Mouse (Mus musculus) neural tube, embryonic 12.5 days (tissue): ENCODE results near the gene Hoxd12. TPM values are rescaled to one million over a fixed set of nuclear protein-coding genes. Genes with fewer than 3 reads are reported as not detected.
A peak's percentile ranks its signal among the peaks of the same experiment; 100 is the strongest.

Experiments
- ATAC-seq: fragments of 200-750 bp; cut with Nextera tagmentation; 2 replicates; pipeline ENCODE4 v1.8.0; 2017; ENCODE audit warnings: low read depth, mild to moderate bottlenecking, moderate TSS enrichment, moderate library complexity; ENCODE audit not compliant: low FRiP score
- H3K27ac ChIP-seq: fragments of 300-500 bp; sonication (generic); 2 replicates; pipeline ENCODE4 v1.5.1; 2016
- H3K27me3 ChIP-seq: fragments of 300-500 bp; sonication (generic); replicated peaks from 2 replicates; pipeline ENCODE4 v1.6.1; 2016; ENCODE audit warnings: mild to moderate bottlenecking
- H3K36me3 ChIP-seq: fragments of 300-500 bp; sonication (generic); 2 replicates; pipeline ENCODE4 v1.6.1; 2016; ENCODE audit warnings: mild to moderate bottlenecking
- H3K4me1 ChIP-seq: fragments of 300-500 bp; sonication (generic); 2 replicates; pipeline ENCODE4 v1.6.1; 2016
- H3K4me2 ChIP-seq: fragments of 300-500 bp; sonication (generic); replicated peaks from 2 replicates; pipeline ENCODE4 v1.6.1; 2016; ENCODE audit warnings: mild to moderate bottlenecking
- H3K4me3 ChIP-seq: fragments of 300-500 bp; sonication (generic); 2 replicates; pipeline ENCODE4 v1.5.1; 2016
- H3K9ac ChIP-seq: fragments of 300-500 bp; sonication (generic); 2 replicates; pipeline ENCODE4 v1.6.1; 2016; ENCODE audit warnings: mild to moderate bottlenecking
- H3K9me3 ChIP-seq: fragments of 300-500 bp; sonication (generic); 2 replicates; pipeline ENCODE4 v1.6.1; 2016; ENCODE audit warnings: mild to moderate bottlenecking
- whole genome bisulfite sequencing: fragments of 180-500 bp; shearing (Covaris S2); methylation state at CpG from one replicate; pipeline ENCODE4 v1.1.7; 2016; 5-methylcytosine and 5-hydroxymethylcytosine counted together
- polyA plus RNA-seq: library from polyadenylated mRNA; unstranded; fragments of >200 nt; fragmentation: Nextera tagmentation; extraction: Ambion mirVana; gene quantifications from 2 replicates; pipeline ENCODE4 v1.2.1, GENCODE M21; 2016

Gene Hoxd12
- polyA plus RNA-seq, 1 experiment from 2014 or later: 4.1 TPM

- H3K4me2 ChIP-seq: peak overlapping the region; percentile 96
These were observed 28.0 kb downstream of the Hoxd12 start for GRCm38 (mm10) chr2:74702820-74703219.

GRCm38 (mm10) chr2:74703317-74703716 lies 28.5 kb downstream of the Hoxd12 start:
- Histone ChIP-seq H3K9me3 (no peaks in the 10 kb centered on the region), H3K4me2 (peak overlapping the region; percentile 96), H3K27me3 (peaks cover 24% of the 10 kb centered on the region), H3K4me3 (peak overlapping the region; percentile 78; the same call in 1 of the 2 replicates), H3K4me1 (peaks cover 32% of the 10 kb centered on the region), H3K27ac (peak overlapping the region; percentile 100), H3K36me3 (no peaks in the 10 kb centered on the region), H3K9ac (peak overlapping the region; percentile 98)
- WGBS: 9% methylated on average over 10 of the region's 10 CpGs
- ATAC-seq: no peak

More at GRCm38 (mm10) chr2:74702820-74703219, 28.0 kb downstream of the Hoxd12 start:
- H3K27me3 ChIP-seq: peaks cover 27% of the 10 kb centered on the region
- no peaks in the 10 kb centered on the region for H3K9me3 ChIP-seq
- no peak overlapping the region for H3K4me3 ChIP-seq
- no peak for ATAC-seq
- H3K9ac ChIP-seq: peak overlapping the region; percentile 30; the same call in 1 of the 2 replicates
- no peaks in the 10 kb centered on the region for H3K36me3 ChIP-seq
- H3K27ac ChIP-seq: no peak overlapping the region
- 14% methylated on average over 6 of the region's 6 CpGs for WGBS
- peaks cover 31% of the 10 kb centered on the region for H3K4me1 ChIP-seq

GRCm38 (mm10) chr2:74703720-74704392 lies 29.0 kb downstream of the Hoxd12 start:
- Histone ChIP-seq H3K9me3 (no peaks in the 10 kb centered on the region), H3K4me2 (peak overlapping the region; percentile 96), H3K27ac (peak overlapping the region; percentile 100), H3K4me3 (peak overlapping the region; percentile 78), H3K27me3 (peaks cover 24% of the 10 kb centered on the region), H3K4me1 (peaks cover 35% of the 10 kb centered on the region), H3K9ac (peak overlapping the region; percentile 98), H3K36me3 (no peaks in the 10 kb centered on the region)
- peak; percentile 7; the same call in 1 of the 2 replicates for ATAC-seq
- 2% methylated on average over 26 of the region's 26 CpGs for WGBS

GRCm38 (mm10) chr2:74704393-74704998 lies 29.7 kb downstream of the Hoxd12 start, which contains the start of gene Hoxd8:
Gene Hoxd8 (plus strand): TSS chr2:74704615.
- 1% methylated on average over 52 of the region's 52 CpGs for WGBS
- Histone ChIP-seq H3K4me1 (peaks cover 41% of the 10 kb centered on the region), H3K4me3 (peak within 1 kb of the TSS; percentile 78), H3K36me3 (no peaks in the 10 kb centered on the region), H3K27me3 (peaks cover 19% of the 10 kb centered on the region), H3K9me3 (no peaks in the 10 kb centered on the region), H3K4me2 (peak within 1 kb of the TSS; percentile 96), H3K27ac (peak within 1 kb of the TSS; percentile 100), H3K9ac (peak within 1 kb of the TSS; percentile 98)
- ATAC-seq: peak; percentile 62

- Histone ChIP-seq H3K27ac (peak overlapping the region; percentile 100), H3K9me3 (no peaks in the 10 kb centered on the region), H3K4me1 (peaks cover 45% of the 10 kb centered on the region), H3K4me2 (peak overlapping the region; percentile 96), H3K9ac (peak overlapping the region; percentile 98), H3K36me3 (no peaks in the 10 kb centered on the region), H3K27me3 (peaks cover 13% of the 10 kb centered on the region), H3K4me3 (peak overlapping the region; percentile 78)
- ATAC-seq: peak; percentile 7
- WGBS: under 1% methylated on average over 51 of the region's 66 CpGs
These were observed 30.2 kb downstream of the Hoxd12 start for GRCm38 (mm10) chr2:74704999-74705466.

GRCm38 (mm10) chr2:74705467-74706089 lies 30.8 kb downstream of the Hoxd12 start:
- Histone ChIP-seq H3K9me3 (no peaks in the 10 kb centered on the region), H3K27ac (peak overlapping the region; percentile 100), H3K4me1 (peaks cover 45% of the 10 kb centered on the region), H3K4me2 (peak overlapping the region; percentile 96), H3K9ac (peak overlapping the region; percentile 98), H3K4me3 (peak overlapping the region; percentile 78), H3K36me3 (no peaks in the 10 kb centered on the region), H3K27me3 (peaks cover 8% of the 10 kb centered on the region)
- under 1% methylated on average over 76 of the region's 85 CpGs for WGBS
- ATAC-seq: peak; percentile 62

- 2% methylated on average over 13 of the region's 13 CpGs for WGBS
- Histone ChIP-seq H3K27ac (peak overlapping the region; percentile 22), H3K9ac (peak overlapping the region; percentile 98), H3K4me1 (peaks cover 44% of the 10 kb centered on the region), H3K9me3 (no peaks in the 10 kb centered on the region), H3K36me3 (no peaks in the 10 kb centered on the region), H3K4me3 (peak overlapping the region; percentile 78), H3K27me3 (no peaks in the 10 kb centered on the region), H3K4me2 (peak overlapping the region; percentile 96)
- no peak for ATAC-seq
These were observed 31.7 kb downstream of the Hoxd12 start for GRCm38 (mm10) chr2:74706393-74706960.

- no peak for ATAC-seq
- Histone ChIP-seq H3K27ac (peak overlapping the region; percentile 38; the same call in 1 of the 2 replicates), H3K4me3 (peak overlapping the region; percentile 42), H3K27me3 (no peaks in the 10 kb centered on the region), H3K4me1 (peaks cover 44% of the 10 kb centered on the region), H3K36me3 (no peaks in the 10 kb centered on the region), H3K4me2 (peak overlapping the region; percentile 96), H3K9me3 (no peaks in the 10 kb centered on the region), H3K9ac (peak overlapping the region; percentile 70)
- WGBS: 8% methylated on average over 7 of the region's 7 CpGs
These were observed 32.8 kb downstream of the Hoxd12 start for GRCm38 (mm10) chr2:74707599-74707998.

- no peak overlapping the region for H3K27ac ChIP-seq
- no peaks in the 10 kb centered on the region for H3K36me3 ChIP-seq
- peak overlapping the region; percentile 96 for H3K4me2 ChIP-seq
- H3K4me3 ChIP-seq: peak overlapping the region; percentile 19
- no peak for ATAC-seq
- peaks cover 39% of the 10 kb centered on the region for H3K4me1 ChIP-seq
- H3K9ac ChIP-seq: peak overlapping the region; percentile 70; the same call in 1 of the 2 replicates
- WGBS: 19% methylated on average over 4 of the region's 4 CpGs
- no peaks in the 10 kb centered on the region for H3K9me3 ChIP-seq
- no peaks in the 10 kb centered on the region for H3K27me3 ChIP-seq
These were observed 33.9 kb downstream of the Hoxd12 start for GRCm38 (mm10) chr2:74708676-74709075.

GRCm38 (mm10) chr2:74709465-74710419 lies 34.9 kb downstream of the Hoxd12 start:
- 6% methylated on average over 5 of the region's 5 CpGs for WGBS
- Histone ChIP-seq H3K27me3 (no peaks in the 10 kb centered on the region), H3K36me3 (no peaks in the 10 kb centered on the region), H3K4me1 (peaks cover 33% of the 10 kb centered on the region), H3K9ac (peak overlapping the region; percentile 70), H3K4me2 (peak overlapping the region; percentile 96), H3K4me3 (0 out of 2 replicates have a peak overlapping the region, but pooled peaks have one; percentile 3), H3K9me3 (no peaks in the 10 kb centered on the region), H3K27ac (peak overlapping the region; percentile 21; the same call in 1 of the 2 replicates)
- ATAC-seq: no peak
